In the genomic region with DNA sequence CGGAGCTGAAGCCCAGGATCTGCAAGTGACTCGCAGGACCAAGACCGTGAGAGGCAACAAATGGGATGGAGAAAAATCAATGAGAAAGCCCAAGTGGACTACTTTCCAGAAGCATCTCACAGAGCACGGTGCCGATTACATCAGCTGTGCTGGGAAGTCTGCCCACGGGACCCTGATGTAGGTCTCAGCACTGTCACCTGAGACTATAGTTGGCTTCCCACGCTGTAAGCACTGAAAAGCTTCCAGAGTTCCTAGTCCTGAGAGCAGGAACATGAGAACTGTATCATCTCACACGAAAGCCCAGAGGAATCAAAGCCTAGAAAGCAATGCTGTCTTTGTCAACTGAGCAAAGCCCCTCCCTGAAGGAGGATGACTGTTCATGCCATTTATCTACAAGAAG, we compare ENCODE assay signal across 26 mouse cellular contexts. TPM values are rescaled to one million over a fixed set of nuclear protein-coding genes. Genes with fewer than 3 reads are reported as not detected.
DNase-seq lines count a peak whose midpoint lies in the region; ATAC-seq lines count a peak whose summit lies in the region.
"Had no signal": no experiment of that assay in that cellular context is flagged by ENCODE, and none has a peak within 500 bp of the region (broad histone marks: within the 10 kb centered on the region; RNA-seq: fewer than 3 reads in every experiment).

No protein-coding gene starts in this region.

- ATAC-seq in cerebellum, adult (ENCODE audit: insufficient number of reproducible peaks, low FRiP score, low TSS enrichment), result peak; percentile 17; the same call in 1 of the 2 replicates
- 0 out of 2 replicates have a peak, but pooled peaks have one; percentile 18 for ATAC-seq in heart, embryonic 16.5 days (replicated peaks; ENCODE audit: extremely low read depth, insufficient read depth, low FRiP score)
- ATAC-seq in intestine, embryonic 15.5 days, result no peak
- ATAC-seq: activated CD4-positive, CD25-positive, alpha-beta regulatory T cell, adult 4 months; forebrain, embryonic 15.5 days; hindbrain, embryonic 16.5 days; inflammation-experienced regulatory T-cells, adult 6 months; intestine, postnatal 0 days had no signal

- no peak overlapping the region for H3K4me2 ChIP-seq in heart, embryonic 16.5 days (ENCODE audit: low read depth, low read length)
- H3K4me2 ChIP-seq in intestine, embryonic 15.5 days (replicated peaks), result no peak overlapping the region
- H3K4me2 ChIP-seq: embryonic facial prominence, embryonic 13.5 days; forebrain, embryonic 12.5 days; forebrain, embryonic 15.5 days; heart, embryonic 11.5 days; hindbrain, embryonic 13.5 days had no signal

- no peak overlapping the region for H3K4me3 ChIP-seq in heart, embryonic 16.5 days (ENCODE audit: low read length)
- H3K4me3 ChIP-seq in intestine, embryonic 15.5 days (replicated peaks), result no peak overlapping the region
- H3K4me3 ChIP-seq: embryonic facial prominence, embryonic 10.5 days; embryonic facial prominence, embryonic 13.5 days; erythroblast, embryonic 14.5 days; forebrain, embryonic 12.5 days; forebrain, embryonic 15.5 days; hindbrain, embryonic 10.5 days; hindbrain, embryonic 13.5 days had no signal

- no peaks in the 10 kb centered on the region for H3K27me3 ChIP-seq in heart, embryonic 16.5 days (ENCODE audit: control insufficient read depth, insufficient read depth, low read length)
- H3K27me3 ChIP-seq in intestine, embryonic 15.5 days (replicated peaks), result no peaks in the 10 kb centered on the region
- H3K27me3 ChIP-seq: embryonic facial prominence, embryonic 13.5 days; forebrain, embryonic 12.5 days; forebrain, embryonic 15.5 days; hindbrain, embryonic 13.5 days had no signal

- H3K36me3 ChIP-seq in heart, embryonic 16.5 days (ENCODE audit: control insufficient read depth, insufficient read depth), result peaks cover 55% of the 10 kb centered on the region
- peaks cover 12% of the 10 kb centered on the region for H3K36me3 ChIP-seq in intestine, embryonic 15.5 days
- H3K36me3 ChIP-seq: hindbrain, embryonic 13.5 days had no signal

- WGBS in heart, embryonic 16.5 days, result 90% methylated on average over 8 of the region's 8 CpGs
- 90% methylated on average over 8 of the region's 8 CpGs for WGBS in intestine, embryonic 15.5 days

- DNase-seq in cerebellum, postnatal 36 days, result no peak
- DNase-seq in heart, adult 9 months (ENCODE audit: low spot score in 2 of 2), result no peak
- peak; percentile 27 for DNase-seq in gastrocnemius, postnatal 10 days
- DNase-seq in skeletal muscle tissue, adult 2 months (ENCODE audit: low read depth, low spot score), result peak; percentile 40
- no peak for DNase-seq in layer of hippocampus, adult 9-11 months
- DNase-seq: adrenal gland, adult 8-10 months; adrenal gland, postnatal 25 days; embryo, embryonic 11 days; heart, postnatal 36 days; kidney, adult 2 months had no signal

- no peak overlapping the region for H3K27ac ChIP-seq in heart, embryonic 16.5 days (ENCODE audit: low read length)
- H3K27ac ChIP-seq in intestine, embryonic 15.5 days, result no peak overlapping the region
- H3K27ac ChIP-seq: embryonic facial prominence, embryonic 10.5 days; embryonic facial prominence, embryonic 13.5 days; forebrain, embryonic 12.5 days; forebrain, embryonic 15.5 days; hindbrain, embryonic 10.5 days; hindbrain, embryonic 13.5 days had no signal

- H3K9me3 ChIP-seq in heart, embryonic 16.5 days (replicated peaks; ENCODE audit: control insufficient read depth, low read length), result no peaks in the 10 kb centered on the region
- H3K9me3 ChIP-seq in intestine, embryonic 15.5 days, result no peaks in the 10 kb centered on the region
- H3K9me3 ChIP-seq: embryonic facial prominence, embryonic 10.5 days; embryonic facial prominence, embryonic 13.5 days; forebrain, embryonic 12.5 days; forebrain, embryonic 15.5 days; hindbrain, embryonic 10.5 days; hindbrain, embryonic 13.5 days had no signal

- peaks cover 4% of the 10 kb centered on the region for H3K4me1 ChIP-seq in heart, embryonic 16.5 days (ENCODE audit: control insufficient read depth, insufficient read depth, low read length)
- no peaks in the 10 kb centered on the region for H3K4me1 ChIP-seq in intestine, embryonic 15.5 days (replicated peaks)
- H3K4me1 ChIP-seq: embryonic facial prominence, embryonic 10.5 days; embryonic facial prominence, embryonic 13.5 days; forebrain, embryonic 12.5 days; forebrain, embryonic 15.5 days; hindbrain, embryonic 13.5 days had no signal

- H3K9ac ChIP-seq in heart, embryonic 16.5 days (ENCODE audit: low read length), result no peak overlapping the region
- H3K9ac ChIP-seq in intestine, embryonic 15.5 days, result no peak overlapping the region
- H3K9ac ChIP-seq: embryonic facial prominence, embryonic 13.5 days; forebrain, embryonic 12.5 days; forebrain, embryonic 15.5 days; hindbrain, embryonic 13.5 days had no signal

RNA-seq across cellular contexts. Expression of gene Anxa5, which starts 20.6 kb away (rescaled TPM):
- 453 and 471 TPM in 2 replicates for polyA plus RNA-seq in heart, embryonic 16.5 days (2015; fragmentation: Nextera tagmentation; extraction: Ambion mirVana)
- total RNA-seq in gastrocnemius, postnatal 10 days (2021), result 100 to 1,000 TPM; 120 to 161 TPM
- 247 and 277 TPM in 2 replicates for polyA plus RNA-seq in intestine, embryonic 15.5 days (2015; fragmentation: Nextera tagmentation; extraction: Ambion mirVana)

RNA-seq across cellular contexts. Expression of gene 1810062G17Rik, which starts 20.6 kb away (rescaled TPM):
- polyA plus RNA-seq in heart, embryonic 16.5 days (2015; fragmentation: Nextera tagmentation; extraction: Ambion mirVana), result 1.00 and 1.7 TPM in 2 replicates
- 1 to 10 TPM in 1 of 2 experiments, under 1 TPM in 1; 0.59 to 1.1 TPM for total RNA-seq in gastrocnemius, postnatal 10 days (2021)
- polyA plus RNA-seq in intestine, embryonic 15.5 days (2015; fragmentation: Nextera tagmentation; extraction: Ambion mirVana), result 1.8 and 2.2 TPM in 2 replicates
- total RNA-seq: heart, adult 18-20 months had no signal
- polyA plus RNA-seq: erythroblast, embryonic 14.5 days; forebrain, embryonic 15.5 days; hindbrain, embryonic 13.5 days had no signal

Comparison
In these comparisons a context has a peak if more than half of its experiments do, and no peak if none do; other contexts are left out.
1. DNase-seq: peak in gastrocnemius, postnatal 10 days (single experiment) and skeletal muscle tissue, adult 2 months (single experiment); none in cerebellum, postnatal 36 days (0 of 2), heart, adult 9 months (0 of 2) and layer of hippocampus, adult 9-11 months (single experiment).